Mouse (Mus musculus): Measurements from ENCODE around the gene Fam196b. TPM values are rescaled to one million over a fixed set of nuclear protein-coding genes. Genes with fewer than 3 reads are reported as not detected.

The Fam196b gene
- polyA plus RNA-seq, 1 experiment, result 0.08 TPM

DNA sequence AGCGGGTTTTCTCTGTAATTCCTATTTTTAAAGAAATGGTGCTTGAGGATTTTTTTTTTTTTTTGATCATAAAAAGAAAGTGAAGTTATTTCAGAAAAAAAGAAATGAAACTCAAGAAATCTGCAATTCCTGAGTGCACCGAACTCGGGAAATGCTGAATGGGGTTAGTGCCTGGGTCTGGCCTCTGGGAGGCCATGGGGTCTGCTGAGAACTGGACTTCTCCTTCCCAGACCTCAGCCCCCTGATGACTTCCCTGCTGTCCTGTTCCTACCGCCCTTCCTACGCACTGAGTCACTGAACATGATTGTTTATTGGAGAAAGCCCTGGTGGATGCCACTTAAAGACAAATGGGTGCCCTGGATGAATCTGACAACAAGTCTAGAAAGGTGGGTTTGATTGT, 112.6 kb downstream of the Fam196b start:
- H3K27me3 ChIP-seq (replicated peaks; ENCODE audit: control insufficient read depth, insufficient read depth, low read length), result no peaks in the 10 kb centered on the region

DNA sequence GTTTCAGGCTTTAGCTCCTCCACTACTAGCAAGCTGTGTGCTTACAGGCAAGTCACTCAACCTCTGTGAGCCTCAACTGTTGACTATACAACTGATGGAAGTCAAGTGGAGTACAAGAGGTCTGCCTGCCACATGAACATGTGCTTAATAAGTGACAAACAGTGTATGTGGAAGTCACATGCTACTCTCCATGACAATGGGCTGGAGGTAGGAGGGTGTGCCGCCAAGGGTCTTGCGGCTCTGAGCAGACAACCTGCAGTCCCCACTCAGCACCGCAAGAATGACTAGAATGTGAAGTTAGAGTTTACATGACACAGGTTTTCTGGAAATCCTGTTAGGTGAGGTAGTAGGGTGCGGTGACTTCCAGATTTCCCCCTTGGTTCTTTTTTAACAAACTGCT, 116.3 kb downstream of the Fam196b start:
- TF ChIP-seq CTCF (conservative IDR thresholded peaks at IDR 0.05; ENCODE audit: insufficient read depth, insufficient read length, low read depth, low read length), result no peak
- TF ChIP-seq POLR2A (IDR thresholded peaks at IDR 0.05; ENCODE audit: low read depth, low read length), result no peak
- H3K27me3 ChIP-seq (replicated peaks; ENCODE audit: control insufficient read depth, insufficient read depth, low read length), result no peaks in the 10 kb centered on the region
- no peak for DNase-seq
- WGBS, result 83% methylated on average over 4 of the region's 4 CpGs
- no peaks in the 10 kb centered on the region for H3K36me3 ChIP-seq (ENCODE audit: control insufficient read depth, insufficient read depth, low read length)
- H3K4me1 ChIP-seq (ENCODE audit: control insufficient read depth, insufficient read depth, low read length), result no peaks in the 10 kb centered on the region
- H3K27ac ChIP-seq (ENCODE audit: insufficient read depth, low read depth, low read length), result no peak overlapping the region
- no peak overlapping the region for H3K4me3 ChIP-seq (ENCODE audit: insufficient read depth, low read depth, low read length)

More for the DNA sequence above, 112.6 kb downstream of the Fam196b start:
- Histone ChIP-seq H3K4me3 (ENCODE audit: insufficient read depth, low read depth, low read length) (no peak overlapping the region), H3K27ac (ENCODE audit: insufficient read depth, low read depth, low read length) (no peak overlapping the region), H3K4me1 (ENCODE audit: control insufficient read depth, insufficient read depth, low read length) (0 out of 2 replicates have a peak, but pooled peaks cover 4% of the 10 kb centered on the region), H3K36me3 (ENCODE audit: control insufficient read depth, insufficient read depth, low read length) (no peaks in the 10 kb centered on the region)
- TF ChIP-seq CTCF (conservative IDR thresholded peaks at IDR 0.05; ENCODE audit: insufficient read depth, insufficient read length, low read depth, low read length), result no peak
- no peak for TF ChIP-seq POLR2A (IDR thresholded peaks at IDR 0.05; ENCODE audit: low read depth, low read length)
- 79% methylated on average over 5 of the region's 5 CpGs for WGBS
- DNase-seq, result no peak

DNA sequence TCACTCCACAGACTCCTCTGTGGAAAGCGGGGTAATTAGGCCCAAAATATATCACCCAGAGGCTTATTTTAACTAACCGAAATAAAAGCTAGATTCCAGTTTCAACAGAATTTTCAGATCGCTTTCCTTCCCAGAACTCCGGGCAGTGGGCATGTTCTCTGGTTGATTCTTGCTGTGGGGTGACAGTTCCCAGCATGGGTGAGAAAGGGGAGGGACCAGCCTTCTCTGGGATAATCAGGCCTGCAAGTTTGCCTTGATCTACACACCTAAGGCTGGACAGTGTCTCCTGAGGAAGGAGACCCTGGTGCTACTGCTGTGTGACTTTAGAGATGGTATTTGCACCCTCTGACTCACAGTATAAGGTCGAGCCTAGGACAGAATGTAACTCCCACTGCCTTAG, 116.7 kb downstream of the Fam196b start:
- TF ChIP-seq POLR2A (IDR thresholded peaks at IDR 0.05; ENCODE audit: low read depth, low read length) (no peak), CTCF (conservative IDR thresholded peaks at IDR 0.05; ENCODE audit: insufficient read depth, insufficient read length, low read depth, low read length) (no peak)
- WGBS, result 68% methylated on average over 5 of the region's 5 CpGs
- Histone ChIP-seq H3K4me3 (ENCODE audit: insufficient read depth, low read depth, low read length) (no peak overlapping the region), H3K27ac (ENCODE audit: insufficient read depth, low read depth, low read length) (no peak overlapping the region), H3K36me3 (ENCODE audit: control insufficient read depth, insufficient read depth, low read length) (no peaks in the 10 kb centered on the region), H3K27me3 (replicated peaks; ENCODE audit: control insufficient read depth, insufficient read depth, low read length) (no peaks in the 10 kb centered on the region), H3K4me1 (ENCODE audit: control insufficient read depth, insufficient read depth, low read length) (no peaks in the 10 kb centered on the region)
- no peak for DNase-seq

DNA sequence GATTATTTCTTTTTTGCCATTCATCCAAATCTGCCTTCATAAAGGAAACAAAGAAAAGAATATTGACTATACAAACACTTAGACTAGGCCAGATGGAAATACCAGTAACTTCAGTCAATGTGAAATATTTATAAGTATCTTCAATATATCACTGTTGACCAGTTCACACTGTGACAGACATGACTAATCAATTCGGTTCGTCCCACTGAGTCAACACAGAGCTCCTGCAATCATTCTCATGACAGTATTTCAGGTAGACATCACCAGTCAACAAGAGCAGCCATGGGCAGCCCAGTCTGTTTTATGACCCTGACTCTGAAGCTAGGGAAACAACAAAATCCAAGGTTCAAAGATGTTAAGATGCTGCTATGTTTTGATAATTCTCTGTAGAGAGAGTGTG, 117.4 kb downstream of the Fam196b start:
- no peak overlapping the region for H3K4me3 ChIP-seq (ENCODE audit: insufficient read depth, low read depth, low read length)
- no peak for DNase-seq
- H3K27me3 ChIP-seq (replicated peaks; ENCODE audit: control insufficient read depth, insufficient read depth, low read length), result no peaks in the 10 kb centered on the region
- no peaks in the 10 kb centered on the region for H3K4me1 ChIP-seq (ENCODE audit: control insufficient read depth, insufficient read depth, low read length)
- 61% methylated on average over 2 of the region's 2 CpGs for WGBS
- no peak for TF ChIP-seq POLR2A (IDR thresholded peaks at IDR 0.05; ENCODE audit: low read depth, low read length)
- TF ChIP-seq CTCF (conservative IDR thresholded peaks at IDR 0.05; ENCODE audit: insufficient read depth, insufficient read length, low read depth, low read length), result no peak
- H3K36me3 ChIP-seq (ENCODE audit: control insufficient read depth, insufficient read depth, low read length), result no peaks in the 10 kb centered on the region
- H3K27ac ChIP-seq (ENCODE audit: insufficient read depth, low read depth, low read length), result no peak overlapping the region

DNA sequence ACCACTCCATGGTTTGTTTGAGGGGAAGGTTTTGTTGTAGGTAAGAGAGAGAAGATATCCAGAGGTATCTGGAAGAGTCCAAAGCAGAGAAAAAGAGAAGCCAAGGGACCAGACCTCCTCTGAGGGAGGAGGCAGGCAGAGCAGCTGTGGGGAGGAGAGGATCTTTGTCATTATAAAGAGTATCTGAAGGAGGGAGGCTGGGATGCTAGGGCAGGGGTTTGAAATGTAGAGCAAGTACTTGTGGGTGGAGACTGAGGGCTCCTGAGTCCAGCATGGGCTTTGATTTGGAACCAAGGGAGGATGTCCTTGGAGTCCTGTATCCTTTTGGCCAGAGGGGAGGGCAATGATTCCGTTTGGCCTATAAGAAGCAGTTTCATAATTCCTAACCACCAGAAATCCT, 122.8 kb downstream of the Fam196b start:
- Histone ChIP-seq H3K27me3 (replicated peaks; ENCODE audit: control insufficient read depth, insufficient read depth, low read length) (no peaks in the 10 kb centered on the region), H3K36me3 (ENCODE audit: control insufficient read depth, insufficient read depth, low read length) (no peaks in the 10 kb centered on the region), H3K4me3 (ENCODE audit: insufficient read depth, low read depth, low read length) (no peak overlapping the region), H3K27ac (ENCODE audit: insufficient read depth, low read depth, low read length) (no peak overlapping the region), H3K4me1 (ENCODE audit: control insufficient read depth, insufficient read depth, low read length) (no peaks in the 10 kb centered on the region)
- no peak for DNase-seq
- WGBS, result 65% methylated on average over 1 of the region's 1 CpGs
- TF ChIP-seq POLR2A (IDR thresholded peaks at IDR 0.05; ENCODE audit: low read depth, low read length) (no peak), CTCF (conservative IDR thresholded peaks at IDR 0.05; ENCODE audit: insufficient read depth, insufficient read length, low read depth, low read length) (no peak)

DNA sequence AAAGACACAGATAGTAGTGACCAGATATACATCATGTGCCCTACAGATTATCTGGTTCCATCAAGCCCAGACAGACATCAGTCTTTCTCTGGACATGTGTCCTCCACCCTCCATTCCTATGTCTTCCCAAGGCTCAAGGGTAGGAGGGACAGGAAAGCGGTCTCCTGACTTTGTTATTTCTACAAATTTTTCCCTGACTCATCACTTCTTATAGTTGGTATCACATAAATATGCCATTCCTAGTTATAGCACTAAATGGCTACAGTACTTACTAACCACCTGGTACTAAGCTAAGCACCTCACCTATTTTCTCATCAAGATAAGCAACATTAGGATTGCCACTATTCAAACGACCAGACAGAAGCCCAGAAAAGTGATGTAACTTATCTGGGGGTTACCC, 123.8 kb downstream of the Fam196b start:
- no peaks in the 10 kb centered on the region for H3K27me3 ChIP-seq (replicated peaks; ENCODE audit: control insufficient read depth, insufficient read depth, low read length)
- TF ChIP-seq CTCF (conservative IDR thresholded peaks at IDR 0.05; ENCODE audit: insufficient read depth, insufficient read length, low read depth, low read length) (no peak), POLR2A (IDR thresholded peaks at IDR 0.05; ENCODE audit: low read depth, low read length) (no peak)
- no peak for DNase-seq
- H3K4me1 ChIP-seq (ENCODE audit: control insufficient read depth, insufficient read depth, low read length), result no peaks in the 10 kb centered on the region
- H3K27ac ChIP-seq (ENCODE audit: insufficient read depth, low read depth, low read length), result no peak overlapping the region
- no peak overlapping the region for H3K4me3 ChIP-seq (ENCODE audit: insufficient read depth, low read depth, low read length)
- WGBS, result 46% methylated on average over 2 of the region's 2 CpGs
- H3K36me3 ChIP-seq (ENCODE audit: control insufficient read depth, insufficient read depth, low read length), result no peaks in the 10 kb centered on the region

DNA sequence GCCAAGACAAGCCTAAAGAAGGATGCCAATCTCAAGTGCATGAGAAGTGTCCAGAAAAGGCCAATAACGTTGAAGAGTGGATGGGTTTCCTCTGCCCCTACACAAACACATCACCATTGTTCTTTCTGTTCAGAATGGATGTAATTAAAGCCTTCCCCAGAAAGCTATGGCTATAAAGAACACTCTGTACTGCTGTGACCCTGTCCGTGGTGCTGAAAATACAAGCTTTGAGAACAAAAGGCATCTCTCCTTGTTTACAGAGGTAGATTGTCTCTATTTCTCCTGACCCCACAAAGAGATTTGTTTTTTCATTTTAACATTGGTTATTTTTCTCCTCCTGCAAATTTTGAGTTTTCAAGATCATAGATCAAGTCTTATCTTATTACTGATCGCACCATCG, 133.3 kb downstream of the Fam196b start:
- DNase-seq, result peak; percentile 29
- Histone ChIP-seq H3K27ac (ENCODE audit: insufficient read depth, low read depth, low read length) (no peak overlapping the region), H3K4me3 (ENCODE audit: insufficient read depth, low read depth, low read length) (no peak overlapping the region), H3K4me1 (ENCODE audit: control insufficient read depth, insufficient read depth, low read length) (no peaks in the 10 kb centered on the region), H3K27me3 (replicated peaks; ENCODE audit: control insufficient read depth, insufficient read depth, low read length) (no peaks in the 10 kb centered on the region), H3K36me3 (ENCODE audit: control insufficient read depth, insufficient read depth, low read length) (no peaks in the 10 kb centered on the region)
- TF ChIP-seq CTCF (conservative IDR thresholded peaks at IDR 0.05; ENCODE audit: insufficient read depth, insufficient read length, low read depth, low read length) (no peak), POLR2A (IDR thresholded peaks at IDR 0.05; ENCODE audit: low read depth, low read length) (no peak)
- 43% methylated on average over 4 of the region's 4 CpGs for WGBS

DNA sequence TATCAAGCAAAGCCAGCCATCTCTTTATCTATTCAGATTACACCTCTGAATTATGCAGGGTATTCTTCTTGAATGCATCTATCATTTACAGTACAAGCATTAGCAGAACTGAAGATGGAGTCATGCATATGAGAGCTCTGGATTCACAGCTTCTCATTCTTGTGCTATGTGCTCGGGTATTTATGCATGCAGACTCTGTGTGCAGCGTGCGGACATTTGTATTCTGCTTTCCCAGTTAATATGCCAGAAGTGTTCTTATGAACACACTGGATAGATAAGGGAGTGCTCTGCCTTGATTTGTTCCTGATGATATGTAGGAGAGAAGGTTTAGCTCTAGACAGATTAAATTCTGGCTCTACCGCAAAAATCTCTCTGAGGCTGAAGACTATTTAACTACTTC, 135.3 kb downstream of the Fam196b start:
- H3K4me1 ChIP-seq (ENCODE audit: control insufficient read depth, insufficient read depth, low read length), result no peaks in the 10 kb centered on the region
- WGBS, result 94% methylated on average over 4 of the region's 4 CpGs

More for the DNA sequence above, 135.3 kb downstream of the Fam196b start:
- no peak overlapping the region for H3K4me3 ChIP-seq (ENCODE audit: insufficient read depth, low read depth, low read length)
- no peaks in the 10 kb centered on the region; the same call in 1 of the 2 replicates for H3K27me3 ChIP-seq (replicated peaks; ENCODE audit: control insufficient read depth, insufficient read depth, low read length)
- TF ChIP-seq CTCF (conservative IDR thresholded peaks at IDR 0.05; ENCODE audit: insufficient read depth, insufficient read length, low read depth, low read length) (no peak), POLR2A (IDR thresholded peaks at IDR 0.05; ENCODE audit: low read depth, low read length) (no peak)
- H3K27ac ChIP-seq (ENCODE audit: insufficient read depth, low read depth, low read length), result no peak overlapping the region
- H3K36me3 ChIP-seq (ENCODE audit: control insufficient read depth, insufficient read depth, low read length), result no peaks in the 10 kb centered on the region
- no peak for DNase-seq
